Mouse (Mus musculus): Measurements from ENCODE around the gene Capzb. TPM values are rescaled to one million over a fixed set of nuclear protein-coding genes. Genes with fewer than 3 reads are reported as not detected.

The Capzb gene
- polyA plus RNA-seq, 1 experiment from 2014 or later, result 340 TPM

DNA sequence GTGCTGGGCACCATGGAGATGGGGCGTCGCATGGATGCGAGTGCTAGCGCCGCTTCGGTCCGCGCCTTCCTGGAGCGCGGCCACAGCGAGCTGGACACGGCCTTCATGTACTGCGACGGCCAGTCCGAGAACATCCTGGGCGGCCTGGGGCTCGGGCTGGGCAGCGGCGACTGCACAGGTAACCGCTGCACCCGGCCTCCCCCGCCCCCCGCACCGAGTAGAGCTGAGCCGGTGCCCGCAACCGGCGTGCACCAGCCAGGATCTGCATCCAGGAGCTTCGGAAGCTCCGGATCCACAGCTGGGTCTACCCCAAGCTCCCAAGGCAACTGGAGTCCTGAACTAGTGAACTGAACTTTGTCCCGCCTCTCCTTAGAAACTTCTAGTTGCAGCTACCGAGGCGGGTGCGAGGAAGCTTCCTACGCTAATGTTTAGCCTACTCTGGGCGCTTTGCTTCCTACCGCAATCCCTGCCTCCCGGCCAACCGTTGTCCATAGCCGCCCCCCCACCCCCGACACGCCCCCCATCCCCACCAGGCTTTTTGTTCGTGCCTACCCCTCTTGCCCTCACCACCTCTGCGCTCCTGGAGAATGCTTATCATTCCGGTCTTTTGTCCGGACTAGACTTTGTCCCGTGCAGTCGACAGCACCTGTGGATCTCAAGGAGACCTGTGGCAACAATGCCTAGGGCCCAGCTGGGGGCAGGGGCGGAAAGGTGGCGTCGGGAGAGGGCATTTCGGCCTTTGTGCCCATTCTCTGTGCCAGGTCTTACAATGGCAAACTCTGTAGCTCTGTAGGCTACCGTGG lies 118.4 kb downstream of the Capzb start:
- WGBS, result under 1% methylated on average over 53 of the region's 53 CpGs
- Histone ChIP-seq H3K9ac (peak overlapping the region; percentile 88), H3K4me1 (replicated peaks) (peaks cover 40% of the 10 kb centered on the region), H3K27ac (peak overlapping the region; percentile 84), H3K4me3 (peak overlapping the region; percentile 80), H3K36me3 (peaks cover 31% of the 10 kb centered on the region), H3K27me3 (0 out of 2 replicates have a peak, but pooled peaks cover 13% of the 10 kb centered on the region), H3K9me3 (no peaks in the 10 kb centered on the region), H3K4me2 (peak overlapping the region; percentile 94)
- ATAC-seq (ENCODE audit: low FRiP score), result peak; percentile 79

DNA sequence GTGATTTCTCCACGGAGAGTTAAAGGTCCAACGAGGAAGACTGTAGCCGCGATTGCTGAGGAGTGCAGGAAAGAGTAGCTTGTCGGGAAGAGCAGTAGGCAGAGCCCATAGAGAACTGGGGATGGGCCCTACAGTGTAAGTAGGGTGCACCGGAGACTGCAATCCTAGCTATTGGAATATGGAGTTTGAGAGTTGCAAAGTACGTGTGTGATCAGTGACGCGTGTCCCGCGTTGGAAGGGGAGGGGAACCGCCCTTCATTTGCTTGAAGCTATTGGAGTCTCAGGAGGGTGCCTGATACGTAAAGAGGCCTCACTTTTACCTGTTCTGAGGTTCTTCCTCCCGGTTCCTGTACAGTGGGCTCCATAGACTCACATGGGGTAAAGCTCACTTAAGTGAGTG lies 119.0 kb downstream of the Capzb start:
- H3K27me3 ChIP-seq, result 0 out of 2 replicates have a peak, but pooled peaks cover 13% of the 10 kb centered on the region
- no peak for ATAC-seq (ENCODE audit: low FRiP score)
- H3K4me1 ChIP-seq (replicated peaks), result peaks cover 40% of the 10 kb centered on the region
- no peaks in the 10 kb centered on the region for H3K9me3 ChIP-seq
- H3K9ac ChIP-seq, result peak overlapping the region; percentile 88
- H3K4me3 ChIP-seq, result peak overlapping the region; percentile 80
- no peak overlapping the region for H3K27ac ChIP-seq
- 15% methylated on average over 14 of the region's 14 CpGs for WGBS
- peak overlapping the region; percentile 94 for H3K4me2 ChIP-seq
- peaks cover 28% of the 10 kb centered on the region for H3K36me3 ChIP-seq

DNA sequence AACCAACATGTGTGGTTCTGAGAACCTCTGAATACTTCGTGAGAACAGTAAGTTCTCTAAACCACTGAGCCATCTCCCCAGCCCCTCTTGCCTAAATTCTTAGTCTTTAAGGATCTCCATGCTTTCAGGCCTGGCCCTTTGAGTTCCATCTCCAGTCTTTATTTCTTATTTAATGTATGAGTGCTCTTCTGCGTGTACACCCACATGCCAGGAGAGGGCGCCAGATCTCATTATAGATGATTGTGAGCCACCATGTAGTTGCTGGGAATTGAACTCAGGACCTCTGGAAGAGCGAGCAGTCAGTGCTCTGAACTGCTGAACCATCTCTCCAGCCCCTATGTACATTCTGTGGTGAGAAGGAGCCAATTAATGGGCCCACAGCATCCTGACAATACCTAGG lies 119.9 kb downstream of the Capzb start:
- Histone ChIP-seq H3K27me3 (0 out of 2 replicates have a peak, but pooled peaks cover 13% of the 10 kb centered on the region), H3K4me1 (replicated peaks) (peaks cover 40% of the 10 kb centered on the region), H3K36me3 (peaks cover 32% of the 10 kb centered on the region), H3K4me3 (no peak overlapping the region), H3K4me2 (no peak overlapping the region), H3K27ac (no peak overlapping the region), H3K9ac (no peak overlapping the region), H3K9me3 (no peaks in the 10 kb centered on the region)
- WGBS, result 59% methylated on average over 4 of the region's 4 CpGs
- ATAC-seq (ENCODE audit: low FRiP score), result no peak

DNA sequence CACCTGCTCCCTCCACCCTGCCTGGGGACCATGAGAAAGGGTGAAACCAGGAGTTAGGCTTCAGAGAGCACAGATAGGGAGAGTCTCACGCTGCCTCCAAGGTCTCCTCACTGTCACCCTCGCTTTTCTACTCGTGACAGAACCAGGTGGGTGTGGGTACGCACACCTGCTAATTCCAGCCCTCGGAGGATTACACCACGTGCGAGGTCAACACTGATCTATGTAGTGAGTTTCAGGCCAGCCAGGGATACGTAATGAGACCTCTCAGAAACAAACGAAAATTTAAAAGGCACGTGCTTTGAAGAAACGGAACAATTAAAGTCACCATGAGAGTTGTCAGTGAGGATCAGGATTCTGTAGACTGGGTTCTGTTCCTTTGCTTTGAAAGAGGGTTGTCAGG lies 125.8 kb downstream of the Capzb start:
- Histone ChIP-seq H3K9ac (no peak overlapping the region), H3K27ac (no peak overlapping the region), H3K4me2 (no peak overlapping the region), H3K27me3 (no peaks in the 10 kb centered on the region), H3K36me3 (peaks cover 52% of the 10 kb centered on the region), H3K4me1 (replicated peaks) (no peaks in the 10 kb centered on the region), H3K4me3 (no peak overlapping the region), H3K9me3 (no peaks in the 10 kb centered on the region)
- ATAC-seq (ENCODE audit: low FRiP score), result no peak
- 91% methylated on average over 11 of the region's 11 CpGs for WGBS

DNA sequence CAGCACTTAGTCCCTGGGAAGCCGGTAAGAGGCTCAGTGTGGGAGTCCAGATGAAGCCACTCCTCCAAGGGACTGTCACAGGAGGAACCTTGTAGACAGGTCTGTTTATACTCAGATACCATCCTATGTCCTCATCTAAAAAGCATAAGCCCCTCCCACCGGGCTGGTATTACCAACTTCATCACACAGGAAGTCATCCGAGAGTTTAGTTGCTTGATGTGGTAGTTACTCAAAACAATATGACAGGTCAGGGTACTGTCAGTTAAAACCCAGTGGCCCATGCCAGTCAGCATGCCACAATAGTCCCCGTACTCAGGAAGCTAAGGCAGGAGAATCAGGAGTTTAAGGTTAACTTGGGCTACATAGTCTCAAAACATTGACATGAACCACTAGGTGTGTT lies 127.0 kb downstream of the Capzb start:
- no peak for ATAC-seq (ENCODE audit: low FRiP score)

DNA sequence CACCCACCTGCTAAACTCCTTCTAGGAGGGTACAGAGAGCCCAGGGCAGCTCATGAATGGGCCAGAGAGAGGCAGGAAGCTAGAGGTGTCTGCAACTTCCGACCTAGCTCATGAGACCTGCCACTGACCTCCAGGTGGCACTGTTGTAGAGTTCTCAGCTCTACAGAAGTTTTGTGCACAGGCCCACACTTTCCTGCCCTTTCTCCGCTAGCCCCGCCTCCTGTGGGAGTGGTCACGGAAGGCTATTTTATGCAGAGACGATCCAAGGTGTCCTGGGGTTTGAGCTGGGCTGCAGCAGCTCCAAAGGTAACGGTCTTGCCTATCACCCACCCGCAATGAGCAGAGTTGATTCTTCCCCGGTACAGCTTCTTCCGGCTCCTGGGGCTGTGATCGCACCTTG lies 137.9 kb downstream of the Capzb start:
- Histone ChIP-seq H3K4me3 (no peak overlapping the region), H3K9ac (no peak overlapping the region)
- 9% methylated on average over 10 of the region's 10 CpGs for WGBS

More for the DNA sequence above, 127.0 kb downstream of the Capzb start:
- Histone ChIP-seq H3K9me3 (no peaks in the 10 kb centered on the region), H3K4me1 (replicated peaks) (no peaks in the 10 kb centered on the region), H3K27ac (no peak overlapping the region), H3K9ac (no peak overlapping the region), H3K4me3 (no peak overlapping the region), H3K27me3 (no peaks in the 10 kb centered on the region), H3K36me3 (peaks cover 43% of the 10 kb centered on the region), H3K4me2 (no peak overlapping the region)
- 90% methylated on average over 4 of the region's 4 CpGs for WGBS

DNA sequence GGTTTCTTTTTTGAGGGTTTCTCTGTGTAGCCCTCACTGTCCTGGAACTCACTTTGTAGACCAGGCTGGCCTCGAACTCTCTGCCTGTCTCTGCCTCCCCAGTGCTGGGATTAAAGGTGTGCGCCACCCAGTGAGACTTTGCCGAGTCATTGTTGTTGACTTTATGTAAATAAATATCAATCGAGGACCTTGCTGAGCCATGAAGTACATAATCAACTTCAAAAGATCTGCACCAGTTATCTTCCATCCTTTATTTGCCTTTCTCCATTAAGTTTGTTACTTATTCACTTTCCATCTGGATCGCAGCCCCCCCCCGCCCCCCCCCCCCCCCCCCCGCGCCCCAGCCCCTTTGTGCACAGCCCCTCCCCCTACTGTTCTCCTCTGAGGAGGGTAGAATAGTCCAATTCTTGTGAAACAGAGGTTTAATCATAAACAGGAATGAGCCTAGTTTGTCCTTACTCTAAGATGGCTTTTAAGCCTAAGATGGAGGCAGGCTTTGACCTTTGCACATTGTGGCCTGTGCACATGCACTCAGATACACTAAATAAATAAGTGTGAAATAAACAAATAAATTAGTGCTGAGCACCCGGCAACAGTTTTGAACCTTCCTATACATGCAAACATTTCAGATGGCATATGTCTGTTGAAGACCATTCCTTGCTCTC lies 142.1 kb downstream of the Capzb start:
- Histone ChIP-seq H3K36me3 (no peaks in the 10 kb centered on the region), H3K4me3 (no peak overlapping the region), H3K27ac (no peak overlapping the region), H3K4me2 (no peak overlapping the region), H3K9me3 (no peaks in the 10 kb centered on the region), H3K9ac (no peak overlapping the region), H3K4me1 (replicated peaks) (no peaks in the 10 kb centered on the region), H3K27me3 (peaks cover 25% of the 10 kb centered on the region)
- no peak for ATAC-seq (ENCODE audit: low FRiP score)
- 62% methylated on average over 8 of the region's 9 CpGs for WGBS

More for the DNA sequence above, 137.9 kb downstream of the Capzb start:
- Histone ChIP-seq H3K27ac (no peak overlapping the region), H3K27me3 (peaks cover 8% of the 10 kb centered on the region; the same call in 1 of the 2 replicates), H3K9me3 (no peaks in the 10 kb centered on the region), H3K4me1 (replicated peaks) (no peaks in the 10 kb centered on the region), H3K4me2 (peak overlapping the region; percentile 33), H3K36me3 (no peaks in the 10 kb centered on the region)
- ATAC-seq (ENCODE audit: low FRiP score), result no peak

DNA sequence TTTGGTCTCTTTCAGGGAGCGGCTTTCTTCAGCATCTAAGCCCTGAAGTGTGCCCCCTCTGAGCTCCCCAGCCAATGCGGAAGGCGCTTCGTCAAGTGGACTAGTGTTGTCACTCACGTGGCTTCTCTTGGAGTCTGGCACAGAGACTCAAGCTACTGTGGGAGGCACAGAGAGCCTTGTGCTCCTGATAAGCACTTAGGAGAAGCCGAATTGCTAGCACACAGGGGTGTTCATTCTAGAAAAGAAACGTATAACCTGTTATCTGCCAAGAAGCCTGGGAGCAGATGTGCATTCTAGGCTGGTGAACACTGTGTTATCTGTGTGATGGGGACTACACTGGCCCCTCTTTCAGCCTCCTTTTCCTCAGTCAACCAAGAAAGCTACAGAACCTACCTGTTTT lies 142.8 kb downstream of the Capzb start:
- Histone ChIP-seq H3K9ac (no peak overlapping the region), H3K36me3 (no peaks in the 10 kb centered on the region), H3K4me1 (replicated peaks) (no peaks in the 10 kb centered on the region), H3K27me3 (peaks cover 25% of the 10 kb centered on the region), H3K9me3 (no peaks in the 10 kb centered on the region), H3K4me2 (no peak overlapping the region), H3K27ac (no peak overlapping the region), H3K4me3 (no peak overlapping the region)
- no peak for ATAC-seq (ENCODE audit: low FRiP score)
- 68% methylated on average over 7 of the region's 7 CpGs for WGBS

DNA sequence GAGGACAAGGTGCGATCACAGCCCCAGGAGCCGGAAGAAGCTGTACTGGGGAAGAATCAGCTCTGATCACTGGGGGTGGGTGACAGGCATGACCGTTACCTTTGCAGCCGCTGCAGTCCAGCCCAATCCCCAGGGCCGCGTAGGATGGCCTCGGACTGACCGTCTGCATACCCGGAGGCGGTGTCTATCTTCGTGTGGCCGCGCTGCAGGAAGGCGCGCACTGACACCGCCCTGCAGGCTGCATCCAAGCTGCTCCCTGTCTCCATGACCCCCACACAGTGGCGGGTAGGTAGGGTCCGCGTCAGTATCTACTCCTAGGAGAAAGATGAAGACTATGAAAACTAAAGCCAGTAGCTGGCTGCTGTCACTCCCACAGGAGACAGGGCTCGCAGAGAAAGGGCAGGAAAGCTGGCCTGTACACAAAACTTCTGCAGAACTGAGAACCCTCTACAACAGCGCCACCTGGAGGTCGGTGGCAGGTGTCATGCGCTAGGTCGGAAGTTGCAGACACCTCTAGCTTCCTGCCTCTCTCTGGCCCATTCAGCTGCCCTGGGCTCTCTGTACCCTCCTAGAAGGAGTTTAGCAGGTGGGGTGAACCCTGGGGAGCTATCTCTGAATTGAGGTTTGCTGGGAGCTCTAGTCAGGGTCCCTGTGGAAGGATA lies 144.3 kb downstream of the Capzb start:
- Histone ChIP-seq H3K27ac (no peak overlapping the region), H3K27me3 (peaks cover 17% of the 10 kb centered on the region), H3K9ac (no peak overlapping the region), H3K4me1 (replicated peaks) (no peaks in the 10 kb centered on the region), H3K9me3 (no peaks in the 10 kb centered on the region), H3K36me3 (no peaks in the 10 kb centered on the region), H3K4me3 (no peak overlapping the region), H3K4me2 (peak overlapping the region; percentile 27; the same call in 1 of the 2 replicates)
- no peak for ATAC-seq (ENCODE audit: low FRiP score)
- WGBS, result 31% methylated on average over 24 of the region's 24 CpGs

DNA sequence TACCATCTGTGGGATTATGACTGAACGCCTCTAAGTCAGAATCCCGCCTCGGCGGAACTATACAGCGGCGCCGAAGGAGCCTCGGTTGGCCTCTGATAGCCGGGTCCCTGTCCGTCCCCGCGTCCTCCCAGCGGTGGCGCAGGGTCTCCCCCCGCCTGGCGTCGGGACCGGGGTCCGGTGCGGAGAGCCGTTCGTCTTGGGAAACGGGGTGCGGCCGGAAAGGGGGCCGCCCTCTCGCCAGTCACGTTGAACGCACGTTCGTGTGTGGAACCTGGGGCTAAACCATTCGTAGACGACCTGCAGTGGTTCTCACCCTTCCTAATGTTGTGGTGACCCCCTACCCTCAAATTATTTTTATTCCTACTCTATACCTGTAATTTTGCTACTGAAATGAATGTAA lies 145.4 kb downstream of the Capzb start:
- Histone ChIP-seq H3K4me2 (no peak overlapping the region), H3K27ac (no peak overlapping the region), H3K9me3 (no peaks in the 10 kb centered on the region), H3K9ac (no peak overlapping the region), H3K4me3 (no peak overlapping the region), H3K36me3 (no peaks in the 10 kb centered on the region), H3K4me1 (replicated peaks) (no peaks in the 10 kb centered on the region), H3K27me3 (peaks cover 17% of the 10 kb centered on the region)
- 51% methylated on average over 33 of the region's 33 CpGs for WGBS
- no peak for ATAC-seq (ENCODE audit: low FRiP score)

DNA sequence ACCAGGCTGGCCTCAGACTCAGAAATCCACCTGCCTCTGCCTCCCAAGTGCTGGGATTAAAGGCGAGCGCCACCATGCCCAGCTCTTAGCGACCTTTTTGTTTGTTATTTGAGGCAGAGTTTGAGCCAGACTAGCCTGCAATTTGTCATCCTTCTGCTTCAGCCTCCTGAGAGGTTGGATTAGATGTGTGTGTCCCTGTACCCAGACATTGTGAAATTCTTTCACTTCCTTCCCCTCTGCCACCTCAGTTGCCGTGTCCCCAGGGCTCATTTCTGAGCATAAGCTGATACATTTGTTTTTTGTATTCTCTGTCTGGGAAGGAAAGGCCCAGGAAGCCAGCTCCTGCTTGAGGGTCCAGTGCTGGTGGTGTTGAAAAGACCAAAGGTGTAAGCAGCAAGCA lies 148.1 kb downstream of the Capzb start:
- 83% methylated on average over 4 of the region's 4 CpGs for WGBS
- no peak overlapping the region for H3K27ac ChIP-seq
- no peaks in the 10 kb centered on the region for H3K9me3 ChIP-seq
- peaks cover 17% of the 10 kb centered on the region for H3K27me3 ChIP-seq
- H3K36me3 ChIP-seq, result peaks cover 13% of the 10 kb centered on the region
- H3K9ac ChIP-seq, result no peak overlapping the region
- H3K4me3 ChIP-seq, result no peak overlapping the region
- no peak overlapping the region for H3K4me2 ChIP-seq
- no peak for ATAC-seq (ENCODE audit: low FRiP score)
- no peaks in the 10 kb centered on the region for H3K4me1 ChIP-seq (replicated peaks)
